Comparison of ENCODE assay signal across 11 mouse cellular contexts in genomic region chr19:3962469-3962868, GRCm38 (mm10). TPM values are rescaled to one million over a fixed set of nuclear protein-coding genes. Genes with fewer than 3 reads are reported as not detected.
A peak's percentile ranks its signal among the peaks of the same experiment; 100 is the strongest.
DNase-seq lines count a peak whose midpoint lies in the region; ATAC-seq and TF ChIP-seq lines count a peak whose summit lies in the region.
"Had no signal": no experiment of that assay in that cellular context is flagged by ENCODE, and none has a peak within 500 bp of the region (broad histone marks: within the 10 kb centered on the region; RNA-seq: fewer than 3 reads in every experiment).

No protein-coding gene starts in this region.

- H3K27me3 ChIP-seq in kidney, embryonic 14.5 days (ENCODE audit: control insufficient read depth, insufficient read depth, low read length): no peaks in the 10 kb centered on the region
- H3K27me3 ChIP-seq in E14TG2a.4 (ENCODE audit: insufficient read depth, low read length): peaks cover 5% of the 10 kb centered on the region; the same call in 1 of the 2 replicates
- no peaks in the 10 kb centered on the region for H3K27me3 ChIP-seq in liver, embryonic 14.5 days (ENCODE audit: control insufficient read depth, insufficient read depth, low read length)
- no peaks in the 10 kb centered on the region for H3K27me3 ChIP-seq in limb, embryonic 10.5 days (ENCODE audit: low read depth, poor library complexity, severe bottlenecking)
- H3K27me3 ChIP-seq: limb, embryonic 12.5 days; neural tube, embryonic 15.5 days had no signal

- no peak for ATAC-seq in kidney, embryonic 14.5 days (ENCODE audit: low FRiP score, low TSS enrichment)
- no peak for ATAC-seq in liver, embryonic 14.5 days (ENCODE audit: insufficient read depth)

- no peak overlapping the region for H3K27ac ChIP-seq in kidney, embryonic 14.5 days (ENCODE audit: low read depth, low read length)
- H3K27ac ChIP-seq in liver, embryonic 14.5 days: no peak overlapping the region
- H3K27ac ChIP-seq in limb, embryonic 10.5 days: no peak overlapping the region
- H3K27ac ChIP-seq: limb, embryonic 12.5 days; neural tube, embryonic 15.5 days had no signal

- H3K36me3 ChIP-seq in kidney, embryonic 14.5 days (ENCODE audit: control insufficient read depth, insufficient read depth, low read length): no peaks in the 10 kb centered on the region
- no peaks in the 10 kb centered on the region for H3K36me3 ChIP-seq in E14TG2a.4 (ENCODE audit: insufficient read depth, low read length)
- H3K36me3 ChIP-seq in liver, embryonic 14.5 days (replicated peaks; ENCODE audit: control insufficient read depth, insufficient read depth, low read depth): no peaks in the 10 kb centered on the region
- no peaks in the 10 kb centered on the region for H3K36me3 ChIP-seq in limb, embryonic 10.5 days
- H3K36me3 ChIP-seq: limb, embryonic 12.5 days; neural tube, embryonic 15.5 days had no signal

- H3K4me2 ChIP-seq in kidney, embryonic 14.5 days (replicated peaks; ENCODE audit: low read depth, low read length): no peak overlapping the region
- H3K4me2 ChIP-seq in liver, embryonic 14.5 days (ENCODE audit: low read depth): no peak overlapping the region
- H3K4me2 ChIP-seq: limb, embryonic 12.5 days; neural tube, embryonic 15.5 days had no signal

- H3K4me1 ChIP-seq in kidney, embryonic 14.5 days (ENCODE audit: control insufficient read depth, insufficient read depth, low read length): no peaks in the 10 kb centered on the region
- no peaks in the 10 kb centered on the region for H3K4me1 ChIP-seq in E14TG2a.4 (replicated peaks; ENCODE audit: low read depth, low read length)
- no peaks in the 10 kb centered on the region for H3K4me1 ChIP-seq in liver, embryonic 14.5 days (replicated peaks; ENCODE audit: control insufficient read depth in 2 of 2, insufficient read depth in 2 of 2, low read length in 1 of 2)
- H3K4me1 ChIP-seq in limb, embryonic 10.5 days: no peaks in the 10 kb centered on the region
- H3K4me1 ChIP-seq: limb, embryonic 12.5 days; neural tube, embryonic 15.5 days had no signal

- no peaks in the 10 kb centered on the region for H3K9me3 ChIP-seq in kidney, embryonic 14.5 days (ENCODE audit: control insufficient read depth, low read length)
- no peaks in the 10 kb centered on the region for H3K9me3 ChIP-seq in E14TG2a.4 (ENCODE audit: low read length)
- H3K9me3 ChIP-seq in liver, embryonic 14.5 days (ENCODE audit: control insufficient read depth, low read length): no peaks in the 10 kb centered on the region
- H3K9me3 ChIP-seq in limb, embryonic 10.5 days (replicated peaks): no peaks in the 10 kb centered on the region
- H3K9me3 ChIP-seq: limb, embryonic 12.5 days; neural tube, embryonic 15.5 days had no signal

- H3K4me3 ChIP-seq in kidney, embryonic 14.5 days (ENCODE audit: low read length): no peak overlapping the region
- no peak overlapping the region for H3K4me3 ChIP-seq in E14TG2a.4 (replicated peaks; ENCODE audit: low read length)
- no peak overlapping the region for H3K4me3 ChIP-seq in liver, embryonic 14.5 days (ENCODE audit: insufficient read depth in 1 of 2, low read depth in 2 of 2, low read length in 2 of 2)
- no peak overlapping the region for H3K4me3 ChIP-seq in limb, embryonic 10.5 days
- H3K4me3 ChIP-seq: limb, embryonic 12.5 days; neural tube, embryonic 15.5 days had no signal

- peak; percentile 41 for TF ChIP-seq CTCF in E14TG2a.4 (conservative IDR thresholded peaks at IDR 0.05; ENCODE audit: low read length)
- peak; percentile 47 for TF ChIP-seq CTCF in liver, embryonic 14.5 days (IDR thresholded peaks at IDR 0.05; ENCODE audit: low read depth)

- DNase-seq in kidney, postnatal 4 days: peak; percentile 70 to 78
- peak; percentile 50 for DNase-seq in A20 (ENCODE audit: low read depth, low spot score)
- no peak for DNase-seq in liver, embryonic 14.5 days (ENCODE audit: low read depth in 3 of 3, low spot score in 3 of 3)
- no peak for DNase-seq in limb, embryonic 10.5 days (ENCODE audit: low spot score)
- DNase-seq in spleen, postnatal 14 days (ENCODE audit: low spot score in 2 of 2): no peak
- DNase-seq: adrenal gland, postnatal 10 days had no signal

- no peak overlapping the region for H3K9ac ChIP-seq in kidney, embryonic 14.5 days (ENCODE audit: low read depth, low read length)
- no peak overlapping the region for H3K9ac ChIP-seq in liver, embryonic 14.5 days (replicated peaks)
- H3K9ac ChIP-seq: limb, embryonic 12.5 days; neural tube, embryonic 15.5 days had no signal

- 22% methylated on average over 2 of the region's 2 CpGs for WGBS in kidney, embryonic 14.5 days
- WGBS in liver, embryonic 14.5 days (ENCODE audit: insufficient replicate concordance): 7% methylated on average over 2 of the region's 2 CpGs
- WGBS in limb, embryonic 10.5 days: 16% methylated on average over 2 of the region's 2 CpGs

- TF ChIP-seq EP300 in liver, embryonic 14.5 days (IDR thresholded peaks at IDR 0.05; ENCODE audit: low read depth): no peak

RNA-seq across cellular contexts. Expression of gene Aldh3b3, which starts 4.0 kb away (rescaled TPM):
- not detected in 2 replicates for polyA plus RNA-seq in kidney, embryonic 14.5 days (2014; fragmentation: Nextera tagmentation; extraction: Ambion mirVana)
- polyA plus RNA-seq in liver, embryonic 14.5 days (2012; rRNA removed): 0.02 and 0.04 TPM in 2 replicates
- not detected in 2 replicates for polyA plus RNA-seq in liver, embryonic 14.5 days (2014; fragmentation: Nextera tagmentation; extraction: Ambion mirVana)
- polyA plus RNA-seq in limb, embryonic 10.5 days (2016; fragmentation: Nextera tagmentation; extraction: Ambion mirVana): not detected in 2 replicates
- polyA plus RNA-seq: forebrain, embryonic 16.5 days; limb, embryonic 12.5 days; neural tube, embryonic 15.5 days had no signal

RNA-seq across cellular contexts. Expression of gene Aldh3b2, which starts 9.7 kb away (rescaled TPM):
- polyA plus RNA-seq in kidney, embryonic 14.5 days (2014; fragmentation: Nextera tagmentation; extraction: Ambion mirVana): 1.3 and 1.6 TPM in 2 replicates
- polyA plus RNA-seq in liver, embryonic 14.5 days (2012; rRNA removed): 0.32 and 0.33 TPM in 2 replicates
- 0.48 and 0.56 TPM in 2 replicates for polyA plus RNA-seq in liver, embryonic 14.5 days (2014; fragmentation: Nextera tagmentation; extraction: Ambion mirVana)
- 1.4 and 2.4 TPM in 2 replicates for polyA plus RNA-seq in limb, embryonic 10.5 days (2016; fragmentation: Nextera tagmentation; extraction: Ambion mirVana)

RNA-seq across cellular contexts. Expression of gene Acy3, which starts 23.9 kb away (rescaled TPM):
- 22.4 and 26.3 TPM in 2 replicates for polyA plus RNA-seq in kidney, embryonic 14.5 days (2014; fragmentation: Nextera tagmentation; extraction: Ambion mirVana)
- polyA plus RNA-seq in liver, embryonic 14.5 days (2012; rRNA removed): 10.8 and 11.1 TPM in 2 replicates
- polyA plus RNA-seq in liver, embryonic 14.5 days (2014; fragmentation: Nextera tagmentation; extraction: Ambion mirVana): 9.1 and 9.5 TPM in 2 replicates
- polyA plus RNA-seq in limb, embryonic 10.5 days (2016; fragmentation: Nextera tagmentation; extraction: Ambion mirVana): 3.9 and 5.6 TPM in 2 replicates

RNA-seq across cellular contexts. Expression of gene Unc93b1, which starts 27.5 kb away (rescaled TPM):
- polyA plus RNA-seq in kidney, embryonic 14.5 days (2014; fragmentation: Nextera tagmentation; extraction: Ambion mirVana): 7.0 and 12.4 TPM in 2 replicates
- 19.8 and 22.8 TPM in 2 replicates for polyA plus RNA-seq in liver, embryonic 14.5 days (2012; rRNA removed)
- polyA plus RNA-seq in liver, embryonic 14.5 days (2014; fragmentation: Nextera tagmentation; extraction: Ambion mirVana): 14.7 and 15.1 TPM in 2 replicates
- polyA plus RNA-seq in limb, embryonic 10.5 days (2016; fragmentation: Nextera tagmentation; extraction: Ambion mirVana): 5.4 and 6.7 TPM in 2 replicates

RNA-seq across cellular contexts. Expression of gene Tbx10, which starts 30.1 kb away (rescaled TPM):
- 0.74 and 1.1 TPM in 2 replicates for polyA plus RNA-seq in kidney, embryonic 14.5 days (2014; fragmentation: Nextera tagmentation; extraction: Ambion mirVana)
- polyA plus RNA-seq in liver, embryonic 14.5 days (2012; rRNA removed): 0.37 and 0.50 TPM in 2 replicates
- polyA plus RNA-seq in liver, embryonic 14.5 days (2014; fragmentation: Nextera tagmentation; extraction: Ambion mirVana): 0.28 and 0.30 TPM in 2 replicates
- polyA plus RNA-seq in limb, embryonic 10.5 days (2016; fragmentation: Nextera tagmentation; extraction: Ambion mirVana): 0.10 TPM in 1 of 2 replicates, not detected in the other
- polyA plus RNA-seq: forebrain, embryonic 16.5 days; limb, embryonic 12.5 days had no signal

Comparison
In these comparisons a context has a peak if more than half of its experiments do, and no peak if none do; other contexts are left out.
1. DNase-seq: peak in kidney, postnatal 4 days (2 of 2) and A20 (single experiment); none in liver, embryonic 14.5 days (0 of 3), limb, embryonic 10.5 days (single experiment) and spleen, postnatal 14 days (0 of 2).